Mouse (Mus musculus) mouse trophoblast stem cell (cell line): ENCODE results near the gene Ncapd3.

Source experiments
- in situ Hi-C, 2 experiments: fragments of 300-500 bp; cut with MseI, MboI; formaldehyde crosslinking; loops; 2 replicates in 1 of 2; 3 replicates in 1 of 2; pipeline ENCODE4 v1.15.1; 2025

Ncapd3 gene

GRCm38 (mm10) chr9:27029828-27030762 lies at the start of gene Ncapd3, which contains the start of gene Vps26b:
Gene Ncapd3 (plus strand): TSS chr9:27030175.
Gene Vps26b (minus strand): TSS chr9:27030065.
- in situ Hi-C loops, result no loop called here

- in situ Hi-C loops, result no loop called here
Measured at GRCm38 (mm10) chr9:26985090-26985613, 44.8 kb upstream of the Ncapd3 start.

GRCm38 (mm10) chr9:26985668-26986277 lies 44.2 kb upstream of the Ncapd3 start:
- in situ Hi-C loops, result no loop called here

- in situ Hi-C loops, result loop anchor here in 1 of 2 experiments (10.0 kb wide), 1 partner anchor 195 kb away; no protein-coding TSS in a partner anchor
Measured at GRCm38 (mm10) chr9:26990181-26990580, 39.8 kb upstream of the Ncapd3 start.

GRCm38 (mm10) chr9:26993118-26993517 lies 36.9 kb upstream of the Ncapd3 start:
- in situ Hi-C loops, result loop anchor here in 1 of 2 experiments (10.0 kb wide), 1 partner anchor 198 kb away; no protein-coding TSS in a partner anchor

- in situ Hi-C loops, result loop anchor here in 1 of 2 experiments (10.0 kb wide), 1 partner anchor 199 kb away; no protein-coding TSS in a partner anchor
Measured at GRCm38 (mm10) chr9:26993900-26994299, 36.1 kb upstream of the Ncapd3 start.

- in situ Hi-C loops, result loop anchor here in 1 of 2 experiments (10.0 kb wide), 1 partner anchor 202 kb away; no protein-coding TSS in a partner anchor
Measured at GRCm38 (mm10) chr9:26997062-26997461, 32.9 kb upstream of the Ncapd3 start.

- in situ Hi-C loops, result loop anchor here in 1 of 2 experiments (10.0 kb wide), 1 partner anchor 203 kb away; no protein-coding TSS in a partner anchor
Measured at GRCm38 (mm10) chr9:26997501-26997900, 32.5 kb upstream of the Ncapd3 start.

GRCm38 (mm10) chr9:26998669-26999460 lies 31.1 kb upstream of the Ncapd3 start:
- in situ Hi-C loops, result loop anchor here in 1 of 2 experiments (10.0 kb wide), 1 partner anchor 204 kb away; no protein-coding TSS in a partner anchor

- in situ Hi-C loops, result loop anchor here in 1 of 2 experiments (10.0 kb wide), 1 partner anchor 205 kb away; no protein-coding TSS in a partner anchor
Measured at GRCm38 (mm10) chr9:26999461-27000395, 30.2 kb upstream of the Ncapd3 start, which contains the start of the genes Acad8 and Thyn1. Gene Acad8 (minus strand): TSS chr9:26999566. Gene Thyn1 (plus strand): TSS chr9:26999710.

- in situ Hi-C loops, result no loop called here
Measured at GRCm38 (mm10) chr9:27005231-27005630, 24.7 kb upstream of the Ncapd3 start.

- in situ Hi-C loops, result no loop called here
Measured at GRCm38 (mm10) chr9:27005933-27006332, 24.0 kb upstream of the Ncapd3 start.

GRCm38 (mm10) chr9:27006866-27007265 lies 23.1 kb upstream of the Ncapd3 start:
- in situ Hi-C loops, result no loop called here

GRCm38 (mm10) chr9:27009231-27009630 lies 20.7 kb upstream of the Ncapd3 start:
- in situ Hi-C loops, result no loop called here

GRCm38 (mm10) chr9:27011572-27011971 lies 18.4 kb upstream of the Ncapd3 start:
- in situ Hi-C loops, result no loop called here

- in situ Hi-C loops, result no loop called here
Measured at GRCm38 (mm10) chr9:27018961-27019360, 11.0 kb upstream of the Ncapd3 start.

GRCm38 (mm10) chr9:27023681-27024080 lies 6.3 kb upstream of the Ncapd3 start:
- in situ Hi-C loops, result no loop called here

GRCm38 (mm10) chr9:27026708-27027107 lies 3.3 kb upstream of the Ncapd3 start:
- in situ Hi-C loops, result no loop called here

GRCm38 (mm10) chr9:27029022-27029827 lies 750 bp upstream of the Ncapd3 start:
- in situ Hi-C loops, result no loop called here
